Mouse (Mus musculus): ENCODE data around the gene Zyg11b.

Zyg11b gene

GRCm38 (mm10) chr4:108196277-108196855 lies 104.5 kb downstream of the Zyg11b start:
- no peak for DNase-seq (ENCODE audit: extremely low spot score, low read depth, low spot score)

GRCm38 (mm10) chr4:108192821-108193323 lies 108.0 kb downstream of the Zyg11b start:
- no peak for DNase-seq (ENCODE audit: extremely low spot score, low read depth, low spot score)

DNA sequence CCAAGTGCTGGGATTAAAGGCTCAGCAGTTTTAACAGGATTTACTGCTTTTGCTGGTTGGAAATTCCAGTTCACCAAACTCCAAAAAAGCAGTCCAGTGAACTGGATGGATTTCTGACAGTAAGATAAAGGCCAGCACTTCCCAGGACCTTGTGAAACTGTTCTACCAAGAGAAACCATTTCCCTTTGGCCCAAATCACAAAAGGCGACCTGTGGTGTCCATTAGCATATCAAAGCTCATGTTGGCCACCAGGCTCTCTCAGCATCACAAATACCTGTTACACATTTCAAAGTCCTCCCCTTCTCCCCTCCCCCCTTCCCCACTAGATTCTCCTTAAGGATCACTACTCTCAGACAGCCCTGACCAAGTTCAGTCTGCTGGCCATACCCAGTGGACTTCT lies 118.6 kb downstream of the Zyg11b start:
- DNase-seq (ENCODE audit: extremely low spot score, low read depth, low spot score): no peak
